Mouse (Mus musculus): ENCODE data around the gene Hk2.
A peak's percentile ranks its signal among the peaks of the same experiment; 100 is the strongest.

Gene Hk2

GRCm38 (mm10) chr6:82774321-82774764 lies at the start of gene Hk2:
TSS of gene Hk2 (minus strand) at chr6:82774454.
- peak; percentile 92 for DNase-seq (ENCODE audit: low spot score)

GRCm38 (mm10) chr6:82821758-82822253 lies 47.6 kb upstream of the Hk2 start:
- DNase-seq (ENCODE audit: low spot score) = peak; percentile 46

DNA sequence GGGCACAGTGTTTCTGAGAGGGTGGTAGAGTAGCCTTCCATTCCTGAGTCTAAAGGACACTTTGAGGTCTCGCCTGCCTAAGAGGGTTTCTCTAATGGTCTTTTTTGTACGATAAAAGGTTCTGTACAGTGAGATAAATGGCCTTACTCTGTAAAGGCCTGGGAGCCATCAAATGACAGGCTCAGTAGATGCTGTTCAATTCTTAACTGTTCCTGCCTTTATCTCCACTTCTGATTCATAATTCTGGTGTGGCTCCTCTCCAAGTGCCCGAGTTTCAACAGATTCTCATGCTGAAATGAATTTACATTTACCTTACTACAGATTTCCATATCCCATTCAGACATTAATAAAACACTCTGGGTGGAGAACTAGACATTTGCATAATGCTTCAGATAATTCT lies 46.5 kb upstream of the Hk2 start:
- DNase-seq (ENCODE audit: low spot score) = no peak

DNA sequence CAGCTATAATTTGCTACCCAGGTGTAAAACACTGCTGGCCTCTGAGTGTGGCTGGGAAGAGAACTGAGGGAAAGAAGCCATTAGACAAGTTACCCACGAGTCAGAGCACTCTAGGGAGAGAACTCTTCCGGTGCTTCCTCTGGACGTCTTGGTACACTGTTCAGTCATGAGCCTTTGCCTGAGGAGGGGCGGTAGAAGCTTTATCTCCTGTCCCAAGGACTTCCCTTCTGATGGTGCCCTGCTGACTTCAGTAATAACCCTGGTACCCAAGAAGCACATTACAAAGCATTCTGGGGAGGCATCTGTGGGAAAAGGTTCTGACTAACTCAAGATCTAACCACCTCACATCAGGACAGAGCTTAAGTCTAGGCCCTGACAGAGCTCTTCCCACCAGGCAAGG lies 40.6 kb upstream of the Hk2 start:
- no peak for DNase-seq (ENCODE audit: low spot score)

DNA sequence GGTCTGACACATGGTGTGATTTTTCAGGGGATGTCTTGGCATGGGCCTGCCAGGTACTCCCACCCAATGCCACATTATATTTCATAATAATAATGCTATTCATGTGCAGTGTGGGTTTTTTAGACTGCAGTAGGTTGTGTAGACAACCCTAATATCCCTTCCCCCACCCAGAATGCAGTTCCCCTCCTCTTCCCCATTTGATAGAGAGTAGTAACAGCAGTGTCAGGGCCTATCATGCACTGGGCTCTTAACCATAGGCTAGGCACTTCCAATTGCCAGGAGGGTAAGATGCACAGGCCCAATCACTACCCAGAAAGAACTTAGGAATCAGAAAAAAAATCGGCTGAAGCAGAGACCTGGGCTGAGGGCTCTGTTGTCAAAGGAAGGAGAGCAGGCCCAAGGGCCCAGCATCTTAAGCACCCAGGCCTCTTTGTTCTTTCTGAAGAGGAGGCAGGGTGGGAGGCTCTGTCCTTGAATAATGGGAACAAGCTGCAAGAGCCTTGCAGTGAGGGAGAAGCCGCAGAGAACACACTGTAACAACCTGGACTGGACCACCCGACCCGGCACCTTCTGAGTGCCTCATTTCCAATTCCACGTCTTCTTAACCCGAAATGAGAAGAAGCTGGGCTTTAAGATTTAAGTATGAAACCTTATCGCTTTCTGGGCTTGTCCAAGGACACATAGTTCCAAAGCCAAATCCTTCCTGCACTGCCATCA lies 33.9 kb upstream of the Hk2 start:
- no peak for DNase-seq (ENCODE audit: low spot score)

GRCm38 (mm10) chr6:82806971-82807370 lies 32.7 kb upstream of the Hk2 start:
- DNase-seq (ENCODE audit: low spot score) = no peak

GRCm38 (mm10) chr6:82806503-82806902 lies 32.2 kb upstream of the Hk2 start:
- no peak for DNase-seq (ENCODE audit: low spot score)

DNA sequence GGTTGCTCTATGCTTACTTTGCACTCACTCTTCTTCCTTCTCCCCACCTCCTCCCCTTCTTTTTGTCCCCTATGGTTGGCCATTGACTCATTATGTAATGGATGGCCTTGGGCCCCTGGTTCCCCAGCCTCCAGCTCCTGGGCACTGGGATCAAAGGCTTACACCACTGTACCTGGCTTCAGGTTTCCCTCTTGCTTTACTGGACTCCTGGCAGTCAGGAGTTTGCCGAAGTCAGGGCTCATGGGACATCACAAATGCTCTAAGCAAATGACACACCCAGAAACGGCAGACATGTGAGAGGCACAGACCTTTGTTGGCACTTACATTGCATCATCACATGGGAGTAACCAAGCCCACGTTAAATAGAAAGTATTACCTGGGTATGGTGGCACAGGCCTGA lies 31.6 kb upstream of the Hk2 start:
- no peak for DNase-seq (ENCODE audit: low spot score)

- no peak for DNase-seq (ENCODE audit: low spot score)
Measured at GRCm38 (mm10) chr6:82804984-82805383, 30.7 kb upstream of the Hk2 start.

- peak; percentile 56 for DNase-seq (ENCODE audit: low spot score)
Measured at GRCm38 (mm10) chr6:82798202-82798737, 24.0 kb upstream of the Hk2 start.

DNA sequence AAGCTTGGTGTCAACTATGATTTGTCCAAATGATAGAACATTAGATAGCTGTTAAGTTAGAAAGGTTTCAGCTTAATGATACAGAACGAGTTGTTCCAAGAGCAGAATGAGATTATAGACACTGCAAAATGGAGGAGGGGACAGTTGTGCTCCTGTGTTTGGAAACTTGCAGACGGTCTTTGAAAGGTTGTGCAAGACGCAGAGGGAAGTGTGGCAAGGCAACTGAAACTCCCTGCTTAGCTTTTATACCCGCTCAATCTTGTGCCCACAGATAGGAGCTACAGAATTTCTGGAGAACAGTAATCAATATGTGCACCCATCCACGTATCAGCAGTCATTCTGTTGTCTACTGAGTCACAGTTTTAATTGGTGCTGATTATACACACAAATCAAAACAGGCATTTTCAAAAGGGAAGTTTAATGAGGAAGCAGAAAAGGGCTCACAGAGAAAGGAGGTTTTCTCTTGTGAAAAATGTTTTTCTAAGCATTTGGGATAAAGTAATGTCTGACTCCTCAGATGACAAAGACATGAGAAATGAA lies 23.1 kb upstream of the Hk2 start:
- DNase-seq (ENCODE audit: low spot score) = no peak

- DNase-seq (ENCODE audit: low spot score) = no peak
Measured at GRCm38 (mm10) chr6:82790864-82791263, 16.6 kb upstream of the Hk2 start.

- no peak for DNase-seq (ENCODE audit: low spot score)
Measured at GRCm38 (mm10) chr6:82783906-82784305, 9.7 kb upstream of the Hk2 start.

DNA sequence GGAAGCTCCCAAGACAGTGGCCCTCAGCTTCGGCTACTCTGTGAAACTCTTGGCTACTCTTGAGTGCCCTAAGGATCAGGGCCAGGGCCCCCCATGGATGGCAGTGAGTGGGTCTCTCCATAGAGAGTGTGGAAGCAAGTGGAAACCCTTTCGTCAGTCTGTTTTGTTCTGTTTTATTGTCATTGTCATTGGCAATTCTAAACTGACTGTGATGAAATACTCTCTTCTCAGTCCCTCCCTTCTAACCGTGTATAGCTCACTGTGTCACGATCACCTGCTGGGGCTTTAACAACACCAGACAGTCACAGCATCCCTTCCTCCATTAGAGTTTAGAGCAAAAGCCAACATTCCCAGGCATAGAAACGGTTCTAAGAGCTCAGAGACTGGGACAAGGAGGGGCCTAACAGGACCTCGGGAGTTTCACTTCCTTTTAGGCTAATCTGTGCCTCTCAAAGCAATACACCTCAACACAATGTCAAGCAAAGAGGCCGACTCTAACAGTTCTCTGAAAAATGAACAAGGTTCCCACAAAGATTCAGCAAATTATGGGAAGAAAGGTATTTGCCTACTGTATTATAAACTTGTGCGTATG lies 6.6 kb upstream of the Hk2 start:
- DNase-seq (ENCODE audit: low spot score) = no peak

GRCm38 (mm10) chr6:82780369-82780768 lies 6.1 kb upstream of the Hk2 start:
- DNase-seq (ENCODE audit: low spot score) = no peak

- DNase-seq (ENCODE audit: low spot score) = no peak
Measured at GRCm38 (mm10) chr6:82777124-82777654, 2.9 kb upstream of the Hk2 start.

DNA sequence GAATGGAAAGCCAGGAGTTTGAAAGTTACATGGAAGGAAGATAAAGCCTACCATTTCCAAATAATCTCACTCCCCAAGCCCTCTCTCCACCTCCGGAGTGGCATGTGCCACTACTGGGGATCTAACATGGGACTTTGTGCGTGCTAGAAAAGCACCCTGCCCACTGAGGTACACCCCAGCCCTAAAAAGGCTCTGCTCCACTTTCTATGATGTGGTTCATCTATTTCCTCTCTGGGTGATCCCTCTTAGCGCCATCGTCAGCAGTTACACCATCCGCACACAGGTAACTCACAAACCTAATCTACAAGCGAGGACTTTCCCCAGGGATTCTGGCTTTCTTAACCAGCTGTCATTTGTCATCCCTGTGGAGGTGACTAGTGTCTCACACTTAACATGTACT lies 1.1 kb upstream of the Hk2 start:
- DNase-seq (ENCODE audit: low spot score) = no peak

- peak; percentile 74 for DNase-seq (ENCODE audit: low spot score)
Measured at GRCm38 (mm10) chr6:82773261-82774131, 758 bp downstream of the Hk2 start.

DNA sequence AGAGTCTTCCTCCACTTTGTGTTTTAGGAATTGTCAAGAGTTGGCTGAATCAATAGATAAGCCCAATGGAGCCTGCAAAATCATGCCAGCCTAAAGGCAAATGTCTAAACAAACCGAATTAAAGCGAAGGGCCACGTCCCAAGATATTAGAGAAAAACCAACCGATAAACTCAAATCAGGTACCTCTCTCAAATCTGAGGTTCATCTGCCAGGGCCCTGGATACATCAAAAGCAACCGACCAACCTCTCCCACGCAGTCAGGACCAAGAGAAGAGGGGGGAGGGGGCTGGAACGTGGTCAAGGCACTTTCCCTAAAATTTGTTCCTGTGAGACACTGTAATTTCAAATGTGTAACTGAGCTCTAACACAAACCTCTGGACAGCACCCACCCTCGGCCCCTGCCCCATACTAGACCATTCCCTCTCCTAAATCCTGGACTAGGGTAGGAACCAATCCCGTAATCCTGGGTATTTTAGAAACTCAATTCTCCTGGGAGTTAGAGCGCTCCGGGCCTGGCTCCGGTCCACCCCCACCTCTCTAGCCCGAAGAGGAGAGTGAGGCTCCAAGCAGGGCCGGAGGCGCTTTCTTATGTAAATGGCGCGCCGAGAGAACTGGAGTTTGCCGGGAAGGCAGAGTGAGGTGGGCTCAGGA lies 1.7 kb downstream of the Hk2 start:
- DNase-seq (ENCODE audit: low spot score) = peak; percentile 43

GRCm38 (mm10) chr6:82771981-82772409 lies 2.3 kb downstream of the Hk2 start:
- no peak for DNase-seq (ENCODE audit: low spot score)

DNA sequence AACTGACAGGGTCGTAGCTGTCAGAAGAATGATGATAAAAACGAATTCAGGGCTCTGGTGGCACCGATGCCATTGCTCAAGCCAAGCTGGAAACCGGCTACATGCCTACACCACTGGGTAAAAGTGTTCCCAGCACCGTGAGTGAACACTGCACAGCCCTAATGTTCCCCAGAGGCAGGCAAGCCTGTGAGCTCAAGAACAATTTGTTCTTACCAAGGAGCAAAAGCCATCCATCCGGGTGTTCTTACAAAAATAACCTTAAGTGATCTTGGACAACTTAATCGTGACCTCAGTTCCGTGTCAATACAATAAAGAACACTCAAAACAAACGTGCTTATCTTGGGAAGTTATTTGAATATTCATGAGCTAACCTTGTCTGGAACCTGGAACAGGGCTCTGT lies 3.2 kb downstream of the Hk2 start:
- no peak for DNase-seq (ENCODE audit: low spot score)

All from yolk sac, embryonic 10.5 days (tissue).